Mouse (Mus musculus): Measurements from ENCODE around the gene Sidt1. TPM values are rescaled to one million over a fixed set of nuclear protein-coding genes. Genes with fewer than 3 reads are reported as not detected.
A peak's percentile ranks its signal among the peaks of the same experiment; 100 is the strongest.

The Sidt1 gene
- polyA plus RNA-seq, 2 experiments, result 0.08 TPM; not detected in 1

DNA sequence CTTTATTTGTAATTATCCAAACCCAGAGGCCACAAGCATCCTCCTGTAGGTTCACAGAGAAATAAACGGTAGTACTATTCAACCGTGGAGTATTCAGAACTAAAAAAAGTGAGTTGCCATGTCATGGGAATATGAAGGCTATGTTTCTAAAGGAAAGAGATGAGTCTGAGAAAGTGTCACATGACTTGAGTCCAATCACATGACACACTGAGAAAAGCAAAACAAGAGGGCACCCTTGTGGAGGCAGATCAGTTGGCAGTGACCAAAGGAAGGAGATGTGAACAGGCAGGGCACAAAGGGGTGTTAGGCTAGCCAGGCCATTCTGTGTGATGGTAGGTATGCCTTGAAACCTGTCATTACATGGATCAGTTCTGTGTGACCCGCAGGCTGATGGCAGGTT, 80.3 kb downstream of the Sidt1 start:
- Histone ChIP-seq H3K9me3 (ENCODE audit: control insufficient read depth, low read length) (no peaks in the 10 kb centered on the region), H3K9ac (replicated peaks) (no peak overlapping the region), H3K4me2 (ENCODE audit: low read depth) (no peak overlapping the region), H3K4me1 (replicated peaks; ENCODE audit: control insufficient read depth in 2 of 2, insufficient read depth in 2 of 2, low read length in 1 of 2) (no peaks in the 10 kb centered on the region), H3K27me3 (ENCODE audit: control insufficient read depth, insufficient read depth, low read length) (no peaks in the 10 kb centered on the region), H3K27ac (no peak overlapping the region), H3K4me3 (ENCODE audit: insufficient read depth in 1 of 2, low read depth in 2 of 2, low read length in 2 of 2) (no peak overlapping the region), H3K36me3 (replicated peaks; ENCODE audit: control insufficient read depth, insufficient read depth, low read depth) (no peaks in the 10 kb centered on the region)
- 71% methylated on average over 3 of the region's 3 CpGs for WGBS (ENCODE audit: insufficient replicate concordance)
- DNase-seq (ENCODE audit: low read depth in 3 of 3, low spot score in 3 of 3) (no peak), ATAC-seq (ENCODE audit: insufficient read depth) (no peak)
- TF ChIP-seq EP300 (IDR thresholded peaks at IDR 0.05; ENCODE audit: low read depth) (no peak), CTCF (IDR thresholded peaks at IDR 0.05; ENCODE audit: low read depth) (no peak)

DNA sequence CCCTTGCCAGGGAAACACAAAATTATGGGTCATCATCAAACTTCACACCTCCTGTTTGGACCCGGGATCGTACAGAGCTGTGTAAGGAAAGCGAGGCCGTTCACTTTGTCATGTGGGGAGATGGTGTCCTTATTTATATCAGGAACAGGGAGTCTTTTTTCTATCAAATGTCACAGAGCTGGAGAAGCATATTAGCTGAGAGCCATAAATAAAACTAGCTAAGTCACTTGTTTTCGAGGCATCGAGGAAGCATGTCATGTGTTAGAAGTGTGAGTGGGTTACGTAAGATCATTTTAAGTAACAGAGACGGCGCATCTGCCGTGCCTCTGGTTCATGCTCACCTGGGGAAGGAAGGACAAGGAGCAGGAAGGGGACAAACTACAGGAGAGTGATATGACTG, 83.0 kb downstream of the Sidt1 start:
- DNase-seq (ENCODE audit: low read depth in 3 of 3, low spot score in 3 of 3), result no peak
- H3K36me3 ChIP-seq (replicated peaks; ENCODE audit: control insufficient read depth, insufficient read depth, low read depth), result no peaks in the 10 kb centered on the region
- no peak overlapping the region for H3K4me3 ChIP-seq (ENCODE audit: insufficient read depth in 1 of 2, low read depth in 2 of 2, low read length in 2 of 2)
- no peak for ATAC-seq (ENCODE audit: insufficient read depth)
- no peak overlapping the region for H3K27ac ChIP-seq
- H3K9ac ChIP-seq (replicated peaks), result no peak overlapping the region
- no peaks in the 10 kb centered on the region for H3K9me3 ChIP-seq (ENCODE audit: control insufficient read depth, low read length)
- TF ChIP-seq CTCF (IDR thresholded peaks at IDR 0.05; ENCODE audit: low read depth) (no peak), EP300 (IDR thresholded peaks at IDR 0.05; ENCODE audit: low read depth) (no peak)
- no peaks in the 10 kb centered on the region for H3K27me3 ChIP-seq (ENCODE audit: control insufficient read depth, insufficient read depth, low read length)
- no peak overlapping the region for H3K4me2 ChIP-seq (ENCODE audit: low read depth)
- no peaks in the 10 kb centered on the region for H3K4me1 ChIP-seq (replicated peaks; ENCODE audit: control insufficient read depth in 2 of 2, insufficient read depth in 2 of 2, low read length in 1 of 2)
- WGBS (ENCODE audit: insufficient replicate concordance), result 69% methylated on average over 10 of the region's 10 CpGs

DNA sequence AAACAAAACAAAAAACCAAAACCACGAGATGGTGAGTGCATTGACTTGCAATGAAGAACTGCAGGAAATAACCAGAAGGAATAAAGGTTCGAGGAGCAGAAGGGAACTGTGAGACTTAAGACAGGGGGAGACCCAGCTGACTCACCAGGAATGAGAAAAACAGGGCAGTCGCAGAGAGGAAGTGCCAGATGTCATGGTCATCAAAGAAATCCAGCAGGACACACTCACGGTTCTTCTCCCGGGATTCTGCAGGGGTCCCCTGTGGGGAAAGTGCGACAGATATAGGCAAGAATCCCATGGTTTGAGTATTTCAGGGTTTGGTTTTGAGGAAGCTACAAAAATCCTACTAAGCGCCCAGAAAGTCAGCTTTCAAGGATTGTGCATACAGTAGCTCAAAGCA, 89.7 kb downstream of the Sidt1 start:
- WGBS (ENCODE audit: insufficient replicate concordance), result 44% methylated on average over 7 of the region's 7 CpGs
- Histone ChIP-seq H3K9ac (replicated peaks) (no peak overlapping the region), H3K27ac (no peak overlapping the region), H3K9me3 (ENCODE audit: control insufficient read depth, low read length) (no peaks in the 10 kb centered on the region), H3K36me3 (replicated peaks; ENCODE audit: control insufficient read depth, insufficient read depth, low read depth) (no peaks in the 10 kb centered on the region), H3K4me3 (ENCODE audit: insufficient read depth in 1 of 2, low read depth in 2 of 2, low read length in 2 of 2) (no peak overlapping the region), H3K4me2 (ENCODE audit: low read depth) (no peak overlapping the region), H3K4me1 (replicated peaks; ENCODE audit: control insufficient read depth in 2 of 2, insufficient read depth in 2 of 2, low read length in 1 of 2) (no peaks in the 10 kb centered on the region; a peak in 1 of 4 replicates), H3K27me3 (ENCODE audit: control insufficient read depth, insufficient read depth, low read length) (no peaks in the 10 kb centered on the region)
- ATAC-seq (ENCODE audit: insufficient read depth) (no peak), DNase-seq (ENCODE audit: low read depth in 3 of 3, low spot score in 3 of 3) (no peak)
- TF ChIP-seq CTCF (IDR thresholded peaks at IDR 0.05; ENCODE audit: low read depth) (no peak), EP300 (IDR thresholded peaks at IDR 0.05; ENCODE audit: low read depth) (no peak)

DNA sequence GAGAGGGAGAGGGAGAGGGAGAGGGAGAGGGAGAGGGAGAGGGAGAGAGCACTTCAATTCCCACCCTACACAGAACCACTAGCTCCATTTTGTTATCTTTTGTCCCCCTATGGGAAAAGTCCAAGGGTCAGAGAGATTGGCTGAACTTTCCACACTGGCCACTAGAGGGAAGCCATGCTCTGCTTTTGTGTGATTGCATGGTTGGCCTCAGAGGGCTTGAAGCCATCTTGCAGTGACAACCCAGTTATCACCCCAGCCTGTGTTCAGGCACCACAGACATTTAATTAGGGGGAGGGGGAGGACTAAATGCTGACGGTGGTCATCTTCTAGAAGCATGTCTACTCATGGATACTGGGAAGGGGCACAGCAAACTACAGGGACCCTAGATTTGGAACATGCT, 90.4 kb downstream of the Sidt1 start:
- Histone ChIP-seq H3K36me3 (replicated peaks; ENCODE audit: control insufficient read depth, insufficient read depth, low read depth) (no peaks in the 10 kb centered on the region), H3K4me1 (replicated peaks; ENCODE audit: control insufficient read depth in 2 of 2, insufficient read depth in 2 of 2, low read length in 1 of 2) (no peaks in the 10 kb centered on the region; a peak in 1 of 4 replicates), H3K9ac (replicated peaks) (no peak overlapping the region), H3K27ac (no peak overlapping the region), H3K27me3 (ENCODE audit: control insufficient read depth, insufficient read depth, low read length) (no peaks in the 10 kb centered on the region), H3K9me3 (ENCODE audit: control insufficient read depth, low read length) (no peaks in the 10 kb centered on the region), H3K4me2 (ENCODE audit: low read depth) (no peak overlapping the region), H3K4me3 (ENCODE audit: insufficient read depth in 1 of 2, low read depth in 2 of 2, low read length in 2 of 2) (no peak overlapping the region)
- DNase-seq (ENCODE audit: low read depth in 3 of 3, low spot score in 3 of 3) (peak; percentile 41 to 59 (median 51)), ATAC-seq (ENCODE audit: insufficient read depth) (peak; percentile 50; the same call in 1 of the 2 replicates)
- no peak for TF ChIP-seq EP300 (IDR thresholded peaks at IDR 0.05; ENCODE audit: low read depth)
- TF ChIP-seq CTCF (IDR thresholded peaks at IDR 0.05; ENCODE audit: low read depth), result peak; percentile 91
- 6% methylated on average over 1 of the region's 1 CpGs for WGBS (ENCODE audit: insufficient replicate concordance)

DNA sequence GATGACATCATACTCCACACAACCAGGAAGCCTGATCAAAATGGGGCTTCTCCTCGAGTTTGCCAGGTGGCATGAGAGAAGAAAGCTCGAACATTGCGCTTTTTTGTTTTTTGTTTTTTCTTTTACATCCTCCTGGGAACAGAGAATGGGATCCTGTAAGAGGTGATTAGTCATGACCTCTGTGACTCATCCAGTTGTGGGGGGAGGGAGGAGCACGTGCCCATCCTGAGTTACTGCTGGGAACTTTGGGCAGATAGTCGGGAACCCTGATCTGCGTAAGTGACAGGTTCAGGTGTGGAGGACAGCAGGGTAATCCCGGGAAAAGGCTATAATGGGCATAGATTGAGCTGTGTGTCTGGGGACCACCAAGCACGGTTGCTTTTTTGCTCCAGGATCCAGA, 92.6 kb downstream of the Sidt1 start:
- H3K4me1 ChIP-seq (replicated peaks; ENCODE audit: control insufficient read depth in 2 of 2, insufficient read depth in 2 of 2, low read length in 1 of 2), result no peaks in the 10 kb centered on the region; a peak in 1 of 4 replicates
- no peak for TF ChIP-seq EP300 (IDR thresholded peaks at IDR 0.05; ENCODE audit: low read depth)
- no peak for TF ChIP-seq CTCF (IDR thresholded peaks at IDR 0.05; ENCODE audit: low read depth)
- 50% methylated on average over 8 of the region's 8 CpGs for WGBS (ENCODE audit: insufficient replicate concordance)
- H3K9me3 ChIP-seq (ENCODE audit: control insufficient read depth, low read length), result no peaks in the 10 kb centered on the region
- H3K4me3 ChIP-seq (ENCODE audit: insufficient read depth in 1 of 2, low read depth in 2 of 2, low read length in 2 of 2), result no peak overlapping the region
- H3K36me3 ChIP-seq (replicated peaks; ENCODE audit: control insufficient read depth, insufficient read depth, low read depth), result no peaks in the 10 kb centered on the region
- H3K4me2 ChIP-seq (ENCODE audit: low read depth), result no peak overlapping the region
- DNase-seq (ENCODE audit: low read depth in 3 of 3, low spot score in 3 of 3) (no peak), ATAC-seq (ENCODE audit: insufficient read depth) (no peak)
- H3K9ac ChIP-seq (replicated peaks), result no peak overlapping the region
- no peak overlapping the region for H3K27ac ChIP-seq
- H3K27me3 ChIP-seq (ENCODE audit: control insufficient read depth, insufficient read depth, low read length), result no peaks in the 10 kb centered on the region

Measured in liver, embryonic 14.5 days (tissue).